Mouse (Mus musculus): ENCODE results near the gene Ly6g5c.

- TF ChIP-seq GATA2 (IDR thresholded peaks at IDR 0.05; ENCODE audit: borderline replicate concordance, low read depth, low read length) (no peak), GATA1 (IDR thresholded peaks at IDR 0.05; ENCODE audit: borderline replicate concordance, low read length) (no peak), CTCF (IDR thresholded peaks at IDR 0.05; ENCODE audit: low read depth, low read length) (no peak)
Measured at GRCm38 (mm10) chr17:35135591-35136320, 27.7 kb downstream of the Ly6g5c start.

Data from G1E (cell line).